Mouse (Mus musculus): ENCODE data around the gene Arpp19. TPM values are rescaled to one million over a fixed set of nuclear protein-coding genes. Genes with fewer than 3 reads are reported as not detected.

The Arpp19 gene
- polyA plus RNA-seq, 1 experiment from 2014 or later = 274 TPM

DNA sequence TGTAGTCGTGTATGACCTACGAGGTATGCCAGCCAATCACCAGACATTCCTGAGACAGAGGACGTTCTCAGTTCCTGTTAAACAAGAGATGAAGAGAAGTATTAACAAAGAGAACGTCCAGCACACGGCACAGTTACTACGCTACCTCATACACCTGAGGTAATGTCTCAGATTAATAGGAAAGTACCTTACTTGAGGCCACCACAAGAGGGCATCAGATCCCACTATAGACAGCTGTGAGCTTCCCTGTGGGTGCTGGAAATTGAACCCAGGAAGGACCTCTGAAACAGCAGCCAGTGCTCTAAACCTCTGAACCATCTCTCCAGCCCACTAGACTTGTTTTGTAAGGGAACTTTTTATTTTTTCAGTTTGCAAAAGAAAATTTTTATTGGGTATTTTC, 11.7 kb upstream of the Arpp19 start:
- Histone ChIP-seq H3K27ac (ENCODE audit: low read depth, low read length) (no peak overlapping the region), H3K4me1 (ENCODE audit: control insufficient read depth, insufficient read depth, low read length) (no peaks in the 10 kb centered on the region), H3K4me3 (ENCODE audit: low read length) (no peak overlapping the region), H3K9ac (ENCODE audit: low read depth, low read length) (no peak overlapping the region), H3K4me2 (replicated peaks; ENCODE audit: low read depth, low read length) (no peak overlapping the region), H3K36me3 (ENCODE audit: control insufficient read depth, insufficient read depth, low read length) (peaks cover 4% of the 10 kb centered on the region; the same call in 1 of the 2 replicates), H3K27me3 (ENCODE audit: control insufficient read depth, insufficient read depth, low read length) (no peaks in the 10 kb centered on the region), H3K9me3 (ENCODE audit: control insufficient read depth, low read length) (no peaks in the 10 kb centered on the region)
- WGBS = 74% methylated on average over 6 of the region's 6 CpGs
- ATAC-seq (ENCODE audit: low FRiP score, low TSS enrichment) = no peak

DNA sequence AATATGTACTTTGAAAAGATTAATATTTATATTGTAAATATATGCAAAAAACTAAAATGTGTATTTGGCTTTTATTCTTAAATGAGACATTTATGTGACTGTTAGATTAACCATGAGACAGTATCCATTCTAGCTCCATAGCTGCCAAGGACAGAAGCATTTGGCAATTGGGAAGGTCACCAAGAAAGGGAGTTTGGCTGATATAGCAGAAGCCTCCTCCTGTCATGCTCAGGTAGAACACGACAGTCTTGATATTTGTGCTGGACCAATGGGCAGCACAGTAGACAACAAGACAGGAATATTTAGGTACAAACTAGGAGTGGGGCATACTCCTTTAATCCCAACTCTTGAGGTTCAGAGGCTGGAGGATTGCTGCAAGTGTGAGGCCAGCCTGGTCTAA, 5.0 kb upstream of the Arpp19 start:
- ATAC-seq (ENCODE audit: low FRiP score, low TSS enrichment) = no peak
- Histone ChIP-seq H3K9me3 (ENCODE audit: control insufficient read depth, low read length) (no peaks in the 10 kb centered on the region), H3K4me2 (replicated peaks; ENCODE audit: low read depth, low read length) (no peak overlapping the region), H3K36me3 (ENCODE audit: control insufficient read depth, insufficient read depth, low read length) (no peaks in the 10 kb centered on the region; the same call in 1 of the 2 replicates), H3K4me3 (ENCODE audit: low read length) (no peak overlapping the region), H3K27me3 (ENCODE audit: control insufficient read depth, insufficient read depth, low read length) (no peaks in the 10 kb centered on the region), H3K4me1 (ENCODE audit: control insufficient read depth, insufficient read depth, low read length) (no peaks in the 10 kb centered on the region), H3K9ac (ENCODE audit: low read depth, low read length) (no peak overlapping the region), H3K27ac (ENCODE audit: low read depth, low read length) (no peak overlapping the region)
- 89% methylated on average over 1 of the region's 1 CpGs for WGBS

DNA sequence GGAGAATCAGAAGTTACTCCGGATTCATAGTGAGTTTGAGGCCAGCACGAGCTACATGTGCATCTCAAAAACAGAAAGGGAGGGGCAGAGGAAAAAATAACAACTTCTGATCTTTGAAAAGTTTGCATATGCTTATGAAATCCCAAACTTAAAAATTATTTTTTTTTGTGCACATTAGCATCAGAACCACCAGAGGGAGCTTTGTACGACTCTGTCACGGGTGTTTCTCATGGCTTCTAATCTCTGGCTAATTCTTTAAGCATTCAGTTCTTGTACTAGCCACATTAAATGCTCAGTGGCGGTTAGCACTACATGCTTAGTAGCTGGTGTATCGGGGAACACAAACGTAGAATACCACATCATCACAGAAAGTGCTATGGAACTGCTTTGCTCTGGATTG, 4.3 kb upstream of the Arpp19 start:
- 62% methylated on average over 7 of the region's 7 CpGs for WGBS
- no peaks in the 10 kb centered on the region; the same call in 1 of the 2 replicates for H3K36me3 ChIP-seq (ENCODE audit: control insufficient read depth, insufficient read depth, low read length)
- no peak overlapping the region for H3K9ac ChIP-seq (ENCODE audit: low read depth, low read length)
- H3K4me3 ChIP-seq (ENCODE audit: low read length) = no peak overlapping the region
- ATAC-seq (ENCODE audit: low FRiP score, low TSS enrichment) = no peak
- no peaks in the 10 kb centered on the region for H3K27me3 ChIP-seq (ENCODE audit: control insufficient read depth, insufficient read depth, low read length)
- H3K4me2 ChIP-seq (replicated peaks; ENCODE audit: low read depth, low read length) = no peak overlapping the region
- no peaks in the 10 kb centered on the region for H3K4me1 ChIP-seq (ENCODE audit: control insufficient read depth, insufficient read depth, low read length)
- H3K27ac ChIP-seq (ENCODE audit: low read depth, low read length) = no peak overlapping the region
- H3K9me3 ChIP-seq (ENCODE audit: control insufficient read depth, low read length) = no peaks in the 10 kb centered on the region

DNA sequence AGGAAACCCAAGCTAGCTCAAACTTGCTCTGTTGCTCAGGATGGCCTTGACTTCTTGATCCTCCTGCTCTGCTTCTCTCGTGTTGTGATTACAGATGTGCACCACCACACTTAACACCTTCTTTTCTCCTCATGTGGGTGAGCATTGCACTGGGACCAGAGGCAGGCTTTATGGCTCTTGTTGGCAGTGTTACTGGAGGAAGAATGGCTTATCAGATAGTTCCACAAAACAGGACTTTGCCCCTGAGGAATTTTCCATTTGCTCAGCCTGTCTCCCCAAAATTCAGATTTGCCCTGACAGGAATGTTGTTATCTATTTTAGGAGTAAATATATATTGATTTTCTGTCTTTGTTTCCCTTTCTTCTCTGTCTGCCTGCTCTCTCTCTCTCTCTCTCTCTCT, 2.7 kb upstream of the Arpp19 start:
- WGBS = 30% methylated on average over 1 of the region's 1 CpGs
- Histone ChIP-seq H3K27ac (ENCODE audit: low read depth, low read length) (no peak overlapping the region), H3K36me3 (ENCODE audit: control insufficient read depth, insufficient read depth, low read length) (no peaks in the 10 kb centered on the region; the same call in 1 of the 2 replicates), H3K9me3 (ENCODE audit: control insufficient read depth, low read length) (no peaks in the 10 kb centered on the region), H3K4me2 (replicated peaks; ENCODE audit: low read depth, low read length) (no peak overlapping the region), H3K4me1 (ENCODE audit: control insufficient read depth, insufficient read depth, low read length) (peaks cover 11% of the 10 kb centered on the region), H3K4me3 (ENCODE audit: low read length) (no peak overlapping the region), H3K9ac (ENCODE audit: low read depth, low read length) (no peak overlapping the region), H3K27me3 (ENCODE audit: control insufficient read depth, insufficient read depth, low read length) (no peaks in the 10 kb centered on the region)
- no peak for ATAC-seq (ENCODE audit: low FRiP score, low TSS enrichment)

DNA sequence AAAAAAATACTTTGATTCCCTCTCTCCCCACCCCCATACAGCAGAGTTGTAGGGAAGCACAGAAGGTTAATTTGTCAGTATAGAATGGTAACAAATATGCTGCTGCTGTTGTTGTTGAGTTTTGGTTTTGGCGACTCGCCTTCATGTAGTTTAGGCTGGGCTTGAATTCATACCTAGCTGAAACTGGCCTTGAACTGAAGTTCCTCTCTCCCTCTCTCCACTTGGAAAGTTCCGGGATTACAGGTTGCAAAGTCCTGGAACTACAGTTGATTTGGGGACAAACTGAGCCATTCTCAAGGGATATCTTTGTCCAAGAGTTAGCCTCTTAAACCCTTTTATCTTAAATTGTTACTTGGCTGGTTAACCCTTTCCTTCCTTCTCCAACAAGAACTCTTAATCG, 1.5 kb upstream of the Arpp19 start:
- ATAC-seq (ENCODE audit: low FRiP score, low TSS enrichment) = no peak
- H3K9me3 ChIP-seq (ENCODE audit: control insufficient read depth, low read length) = no peaks in the 10 kb centered on the region
- no peak overlapping the region for H3K9ac ChIP-seq (ENCODE audit: low read depth, low read length)
- peaks cover 3% of the 10 kb centered on the region; the same call in 1 of the 2 replicates for H3K36me3 ChIP-seq (ENCODE audit: control insufficient read depth, insufficient read depth, low read length)
- H3K4me3 ChIP-seq (ENCODE audit: low read length) = no peak overlapping the region
- WGBS = 72% methylated on average over 4 of the region's 4 CpGs
- H3K27me3 ChIP-seq (ENCODE audit: control insufficient read depth, insufficient read depth, low read length) = no peaks in the 10 kb centered on the region
- H3K27ac ChIP-seq (ENCODE audit: low read depth, low read length) = no peak overlapping the region
- no peak overlapping the region for H3K4me2 ChIP-seq (replicated peaks; ENCODE audit: low read depth, low read length)
- peaks cover 11% of the 10 kb centered on the region for H3K4me1 ChIP-seq (ENCODE audit: control insufficient read depth, insufficient read depth, low read length)

DNA sequence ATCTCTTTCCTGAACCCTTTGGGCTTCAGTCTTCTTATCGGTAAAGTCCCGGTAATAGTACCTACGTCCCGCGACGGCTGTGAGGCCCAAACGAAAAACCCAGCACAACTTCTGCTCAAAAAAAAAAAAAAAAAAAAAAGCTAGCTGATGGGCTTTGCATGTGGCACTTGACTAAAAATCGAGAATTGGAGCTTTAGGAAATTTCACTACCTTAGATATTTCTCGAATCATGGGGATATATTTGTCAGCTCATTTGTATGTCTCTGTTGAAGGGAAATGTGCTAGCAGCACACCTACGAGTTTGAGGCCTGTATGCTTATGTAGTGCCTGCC, 909 bp downstream of the Arpp19 start:
- Histone ChIP-seq H3K4me3 (ENCODE audit: low read length) (peak overlapping the region; percentile 95), H3K27ac (ENCODE audit: low read depth, low read length) (no peak overlapping the region), H3K9me3 (ENCODE audit: control insufficient read depth, low read length) (no peaks in the 10 kb centered on the region), H3K4me1 (ENCODE audit: control insufficient read depth, insufficient read depth, low read length) (peaks cover 11% of the 10 kb centered on the region), H3K27me3 (ENCODE audit: control insufficient read depth, insufficient read depth, low read length) (no peaks in the 10 kb centered on the region), H3K4me2 (replicated peaks; ENCODE audit: low read depth, low read length) (peak overlapping the region; percentile 67), H3K9ac (ENCODE audit: low read depth, low read length) (peak overlapping the region; percentile 75), H3K36me3 (ENCODE audit: control insufficient read depth, insufficient read depth, low read length) (peaks cover 13% of the 10 kb centered on the region; the same call in 1 of the 2 replicates)
- 0% methylated on average over 10 of the region's 10 CpGs for WGBS
- ATAC-seq (ENCODE audit: low FRiP score, low TSS enrichment) = no peak

DNA sequence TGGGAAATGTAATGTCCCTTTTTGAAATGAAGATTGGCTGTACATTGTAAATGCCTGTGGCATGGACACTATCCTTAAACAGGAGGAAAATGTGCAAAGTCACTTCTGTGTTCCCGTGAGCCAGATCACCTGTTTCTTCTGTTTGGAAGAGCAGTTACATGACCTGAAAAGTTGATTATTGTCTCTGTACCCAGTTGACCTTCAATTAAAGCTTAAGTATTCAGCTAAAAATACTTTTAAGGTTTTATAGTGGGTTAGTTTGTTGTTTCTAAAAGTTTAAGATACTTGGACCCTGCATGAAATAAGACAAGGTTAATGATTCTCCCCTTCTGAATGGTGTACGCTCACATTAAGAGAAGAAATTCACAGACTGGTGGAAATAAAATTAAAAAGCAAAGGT, 3.2 kb downstream of the Arpp19 start:
- no peak overlapping the region for H3K9ac ChIP-seq (ENCODE audit: low read depth, low read length)
- ATAC-seq (ENCODE audit: low FRiP score, low TSS enrichment) = no peak
- no peaks in the 10 kb centered on the region for H3K27me3 ChIP-seq (ENCODE audit: control insufficient read depth, insufficient read depth, low read length)
- H3K4me3 ChIP-seq (ENCODE audit: low read length) = no peak overlapping the region
- H3K4me2 ChIP-seq (replicated peaks; ENCODE audit: low read depth, low read length) = no peak overlapping the region
- 74% methylated on average over 2 of the region's 2 CpGs for WGBS
- H3K36me3 ChIP-seq (ENCODE audit: control insufficient read depth, insufficient read depth, low read length) = peaks cover 15% of the 10 kb centered on the region; the same call in 1 of the 2 replicates
- no peaks in the 10 kb centered on the region for H3K9me3 ChIP-seq (ENCODE audit: control insufficient read depth, low read length)
- H3K4me1 ChIP-seq (ENCODE audit: control insufficient read depth, insufficient read depth, low read length) = peaks cover 11% of the 10 kb centered on the region
- H3K27ac ChIP-seq (ENCODE audit: low read depth, low read length) = no peak overlapping the region

DNA sequence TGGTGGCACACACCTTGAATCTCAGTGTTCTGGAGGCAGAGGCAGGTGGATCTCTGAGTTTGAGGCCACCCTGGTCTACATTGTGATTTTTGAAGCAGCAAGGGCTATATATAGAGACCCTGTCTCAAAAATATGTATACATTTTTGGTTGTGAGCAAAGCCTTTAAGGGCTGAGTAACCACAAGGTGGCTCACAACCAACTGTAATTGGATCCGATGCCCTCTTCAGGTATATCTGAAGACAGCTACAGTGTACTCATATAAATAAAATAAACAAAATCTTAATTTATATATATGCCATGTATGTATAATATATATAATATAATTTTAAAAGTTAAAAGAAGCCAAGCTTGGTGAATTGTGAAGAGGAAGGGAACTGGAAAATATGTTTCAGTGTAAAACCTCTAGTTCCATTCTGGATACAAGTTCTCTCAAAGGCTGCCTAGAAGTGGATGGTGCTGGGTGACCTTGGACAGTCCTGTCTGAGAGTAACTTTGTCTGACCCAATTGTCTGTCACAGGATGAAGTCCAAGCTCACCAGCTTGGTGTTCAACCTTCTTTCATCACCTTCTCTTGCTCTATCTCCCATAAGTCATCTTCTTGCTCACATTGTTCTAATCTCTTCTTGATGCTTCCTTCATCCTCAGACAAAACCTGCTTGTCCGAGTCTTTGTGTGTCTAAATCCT, 4.6 kb downstream of the Arpp19 start:
- no peaks in the 10 kb centered on the region for H3K9me3 ChIP-seq (ENCODE audit: control insufficient read depth, low read length)
- no peaks in the 10 kb centered on the region for H3K27me3 ChIP-seq (ENCODE audit: control insufficient read depth, insufficient read depth, low read length)
- H3K9ac ChIP-seq (ENCODE audit: low read depth, low read length) = no peak overlapping the region
- no peak overlapping the region for H3K27ac ChIP-seq (ENCODE audit: low read depth, low read length)
- H3K36me3 ChIP-seq (ENCODE audit: control insufficient read depth, insufficient read depth, low read length) = peaks cover 24% of the 10 kb centered on the region; the same call in 1 of the 2 replicates
- no peak for ATAC-seq (ENCODE audit: low FRiP score, low TSS enrichment)
- H3K4me2 ChIP-seq (replicated peaks; ENCODE audit: low read depth, low read length) = no peak overlapping the region
- WGBS = 83% methylated on average over 2 of the region's 2 CpGs
- H3K4me3 ChIP-seq (ENCODE audit: low read length) = no peak overlapping the region
- H3K4me1 ChIP-seq (ENCODE audit: control insufficient read depth, insufficient read depth, low read length) = peaks cover 11% of the 10 kb centered on the region

DNA sequence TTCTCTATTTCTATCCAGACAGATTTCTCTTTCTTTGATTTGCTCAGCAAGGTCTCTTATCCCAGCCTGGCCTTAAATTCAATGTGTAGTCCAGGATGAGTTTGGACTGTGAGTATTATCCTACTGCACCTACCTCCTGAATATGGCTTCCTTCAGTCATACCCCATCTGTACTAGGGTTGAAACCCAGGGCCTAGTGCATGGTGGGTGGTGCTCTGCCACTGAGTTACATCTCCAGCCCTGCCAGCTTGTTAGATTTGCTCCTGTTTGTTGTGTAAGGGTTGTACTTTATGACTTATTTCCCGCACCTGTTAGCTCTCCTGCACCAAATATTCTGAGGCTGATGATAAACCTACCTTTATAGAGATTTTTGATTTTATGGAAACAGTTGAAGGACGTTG, 5.8 kb downstream of the Arpp19 start:
- Histone ChIP-seq H3K4me2 (replicated peaks; ENCODE audit: low read depth, low read length) (no peak overlapping the region), H3K9me3 (ENCODE audit: control insufficient read depth, low read length) (no peaks in the 10 kb centered on the region), H3K9ac (ENCODE audit: low read depth, low read length) (no peak overlapping the region), H3K27me3 (ENCODE audit: control insufficient read depth, insufficient read depth, low read length) (no peaks in the 10 kb centered on the region), H3K36me3 (ENCODE audit: control insufficient read depth, insufficient read depth, low read length) (peaks cover 24% of the 10 kb centered on the region; the same call in 1 of the 2 replicates), H3K4me1 (ENCODE audit: control insufficient read depth, insufficient read depth, low read length) (peaks cover 11% of the 10 kb centered on the region), H3K27ac (ENCODE audit: low read depth, low read length) (no peak overlapping the region), H3K4me3 (ENCODE audit: low read length) (no peak overlapping the region)
- 92% methylated on average over 2 of the region's 2 CpGs for WGBS
- no peak for ATAC-seq (ENCODE audit: low FRiP score, low TSS enrichment)

Measured in kidney, embryonic 14.5 days (tissue).